Mouse (Mus musculus): Measurements from ENCODE around the gene Chn1. TPM values are rescaled to one million over a fixed set of nuclear protein-coding genes. Genes with fewer than 3 reads are reported as not detected.

Chn1 gene
- polyA plus RNA-seq, 1 experiment from 2014 or later = 11.3 TPM

DNA sequence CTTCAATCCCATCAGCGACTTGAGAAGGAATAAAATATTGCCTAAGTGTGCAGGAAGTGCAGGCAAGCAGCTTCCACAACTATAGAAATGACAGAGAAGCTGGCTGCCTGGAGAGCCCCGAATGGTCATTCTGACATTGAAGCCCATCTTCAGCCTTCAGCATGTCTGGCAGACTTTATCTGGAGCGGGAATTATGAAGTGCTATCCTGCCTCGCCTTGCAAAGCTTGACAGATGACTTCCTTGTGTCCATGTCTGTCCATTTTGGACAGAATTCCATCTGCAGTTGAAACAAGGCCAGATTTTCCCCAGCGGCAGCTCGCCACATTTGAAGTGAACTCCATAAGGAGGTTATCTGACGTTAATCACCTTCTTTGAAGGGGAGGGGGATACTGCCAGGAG is 15.2 kb downstream of the Chn1 start:
- H3K27me3 ChIP-seq (replicated peaks; ENCODE audit: control insufficient read depth, insufficient read depth, low read length) = no peaks in the 10 kb centered on the region
- WGBS = 70% methylated on average over 7 of the region's 7 CpGs
- no peak for ATAC-seq

DNA sequence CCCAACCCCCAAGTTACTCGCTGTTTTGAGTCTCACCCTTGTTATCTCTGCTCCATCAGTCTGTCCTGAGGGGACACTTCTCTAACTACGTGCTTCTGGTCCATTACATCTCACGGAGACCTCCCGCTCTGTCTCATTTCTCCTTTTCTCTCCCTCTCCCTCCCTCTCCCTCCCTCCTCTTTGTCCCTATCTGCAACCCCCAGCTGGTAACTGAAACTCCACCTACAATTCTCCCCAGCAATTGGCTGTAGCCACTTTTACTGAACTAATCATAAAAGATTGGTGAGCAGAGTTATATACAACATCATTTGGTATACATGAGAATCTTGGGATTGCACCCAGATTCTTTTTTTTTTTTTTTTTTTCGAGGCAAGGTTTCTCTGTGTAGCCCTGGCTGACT is 16.1 kb downstream of the Chn1 start:
- H3K36me3 ChIP-seq (ENCODE audit: control insufficient read depth, insufficient read depth, low read length) = no peaks in the 10 kb centered on the region
- H3K27me3 ChIP-seq (replicated peaks; ENCODE audit: control insufficient read depth, insufficient read depth, low read length) = no peaks in the 10 kb centered on the region
- ATAC-seq = no peak
- H3K27ac ChIP-seq (ENCODE audit: low read length) = no peak overlapping the region
- no peak overlapping the region for H3K9ac ChIP-seq (ENCODE audit: low read depth, low read length)
- 84% methylated on average over 5 of the region's 5 CpGs for WGBS
- no peaks in the 10 kb centered on the region for H3K4me1 ChIP-seq (ENCODE audit: control insufficient read depth, insufficient read depth, low read length)
- no peak overlapping the region for H3K4me3 ChIP-seq (ENCODE audit: low read length)
- H3K9me3 ChIP-seq (ENCODE audit: control insufficient read depth, low read length) = no peaks in the 10 kb centered on the region
- H3K4me2 ChIP-seq (ENCODE audit: low read depth, low read length) = no peak overlapping the region

More for the DNA sequence above, 15.2 kb downstream of the Chn1 start:
- no peak overlapping the region for H3K9ac ChIP-seq (ENCODE audit: low read depth, low read length)
- H3K9me3 ChIP-seq (ENCODE audit: control insufficient read depth, low read length) = no peaks in the 10 kb centered on the region
- no peak overlapping the region for H3K4me2 ChIP-seq (ENCODE audit: low read depth, low read length)
- H3K36me3 ChIP-seq (ENCODE audit: control insufficient read depth, insufficient read depth, low read length) = no peaks in the 10 kb centered on the region
- no peak overlapping the region for H3K4me3 ChIP-seq (ENCODE audit: low read length)
- H3K4me1 ChIP-seq (ENCODE audit: control insufficient read depth, insufficient read depth, low read length) = no peaks in the 10 kb centered on the region
- no peak overlapping the region for H3K27ac ChIP-seq (ENCODE audit: low read length)

DNA sequence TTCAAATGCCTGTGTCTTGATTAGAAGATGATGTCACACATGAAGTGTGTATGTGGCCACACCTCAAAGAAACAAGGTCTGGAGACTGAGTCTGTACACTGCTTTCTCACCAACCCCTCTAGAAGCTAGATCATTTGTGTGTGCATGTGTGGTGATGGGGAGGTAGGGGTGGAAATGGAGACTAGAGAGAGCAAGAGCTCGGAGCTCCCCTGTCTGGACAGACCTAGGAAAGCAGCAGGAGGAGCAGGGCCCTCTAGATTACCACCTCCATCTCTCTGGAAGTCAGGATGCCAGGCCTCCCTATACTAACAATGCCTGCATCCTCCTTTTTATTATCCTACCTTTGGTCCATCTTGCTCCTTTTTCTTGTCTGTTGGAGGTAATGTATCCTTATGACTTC is 27.8 kb downstream of the Chn1 start:
- no peak overlapping the region for H3K27ac ChIP-seq (ENCODE audit: low read length)
- peaks cover 2% of the 10 kb centered on the region; the same call in 1 of the 2 replicates for H3K9me3 ChIP-seq (ENCODE audit: control insufficient read depth, low read length)
- ATAC-seq = no peak
- H3K9ac ChIP-seq (ENCODE audit: low read depth, low read length) = no peak overlapping the region
- H3K27me3 ChIP-seq (replicated peaks; ENCODE audit: control insufficient read depth, insufficient read depth, low read length) = no peaks in the 10 kb centered on the region
- H3K4me1 ChIP-seq (ENCODE audit: control insufficient read depth, insufficient read depth, low read length) = peaks cover 2% of the 10 kb centered on the region; the same call in 1 of the 2 replicates
- H3K4me3 ChIP-seq (ENCODE audit: low read length) = no peak overlapping the region
- H3K36me3 ChIP-seq (ENCODE audit: control insufficient read depth, insufficient read depth, low read length) = no peaks in the 10 kb centered on the region
- H3K4me2 ChIP-seq (ENCODE audit: low read depth, low read length) = no peak overlapping the region
- 91% methylated on average over 1 of the region's 1 CpGs for WGBS

DNA sequence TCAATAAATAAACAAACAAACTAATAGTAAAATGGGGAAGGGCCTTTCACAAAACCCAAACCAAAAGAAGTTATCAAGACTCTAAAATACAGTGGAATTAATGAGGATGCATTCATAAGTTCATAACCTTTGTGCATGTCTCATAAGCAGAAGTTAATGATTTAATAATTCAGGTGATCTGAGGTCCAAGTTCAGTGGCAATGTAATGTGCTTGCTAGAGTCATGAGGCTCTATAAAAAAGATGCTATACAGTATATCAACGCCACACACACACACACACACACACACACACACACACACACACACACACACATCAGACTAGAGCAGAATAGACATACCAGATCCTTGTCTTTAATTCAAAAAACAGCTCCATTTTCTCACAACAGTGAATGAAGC is 28.8 kb downstream of the Chn1 start:
- peak; percentile 81 for ATAC-seq
- H3K4me2 ChIP-seq (ENCODE audit: low read depth, low read length) = no peak overlapping the region
- no peaks in the 10 kb centered on the region for H3K27me3 ChIP-seq (replicated peaks; ENCODE audit: control insufficient read depth, insufficient read depth, low read length)
- H3K4me1 ChIP-seq (ENCODE audit: control insufficient read depth, insufficient read depth, low read length) = peaks cover 2% of the 10 kb centered on the region; the same call in 1 of the 2 replicates
- H3K27ac ChIP-seq (ENCODE audit: low read length) = no peak overlapping the region
- WGBS = 83% methylated on average over 1 of the region's 1 CpGs
- no peak overlapping the region for H3K9ac ChIP-seq (ENCODE audit: low read depth, low read length)
- no peaks in the 10 kb centered on the region for H3K36me3 ChIP-seq (ENCODE audit: control insufficient read depth, insufficient read depth, low read length)
- peaks cover 2% of the 10 kb centered on the region; the same call in 1 of the 2 replicates for H3K9me3 ChIP-seq (ENCODE audit: control insufficient read depth, low read length)
- H3K4me3 ChIP-seq (ENCODE audit: low read length) = no peak overlapping the region

DNA sequence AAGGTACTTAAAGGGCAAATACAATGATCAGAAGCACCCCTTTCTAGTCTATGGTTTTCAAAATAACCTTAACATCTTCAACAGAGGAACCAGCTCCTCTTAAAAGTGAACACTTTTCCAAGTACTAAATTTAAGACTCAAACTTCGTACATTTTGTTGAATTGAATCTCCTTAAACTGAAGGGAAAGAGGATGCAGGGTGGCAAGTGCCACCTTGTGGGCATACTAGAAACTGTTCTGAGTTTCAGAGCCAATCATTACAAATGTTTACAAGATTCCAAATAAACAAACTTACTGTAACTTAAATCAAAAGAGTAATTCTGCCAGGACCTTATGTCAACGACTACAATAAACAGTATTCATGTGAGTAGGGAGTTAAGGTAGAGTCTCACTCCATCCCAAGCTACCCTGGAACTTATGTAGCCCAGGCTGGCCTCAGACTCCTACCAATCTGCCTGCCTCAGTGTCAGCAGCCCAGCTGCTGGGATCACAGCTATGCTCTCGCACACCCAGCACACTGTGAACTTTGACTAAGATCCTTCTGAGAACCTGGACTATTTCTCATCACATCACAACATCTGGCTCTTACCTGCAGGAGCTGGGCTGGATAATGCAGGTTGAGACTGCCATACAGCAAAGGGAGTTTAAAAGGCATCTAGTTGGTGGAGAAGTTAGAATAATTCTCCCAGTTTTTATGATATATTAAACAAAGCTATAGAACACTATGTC is 29.3 kb downstream of the Chn1 start:
- H3K9ac ChIP-seq (ENCODE audit: low read depth, low read length) = no peak overlapping the region
- no peaks in the 10 kb centered on the region for H3K27me3 ChIP-seq (replicated peaks; ENCODE audit: control insufficient read depth, insufficient read depth, low read length)
- WGBS = 54% methylated on average over 3 of the region's 3 CpGs
- no peak overlapping the region for H3K4me2 ChIP-seq (ENCODE audit: low read depth, low read length)
- peak; percentile 64 for ATAC-seq
- H3K4me3 ChIP-seq (ENCODE audit: low read length) = no peak overlapping the region
- H3K4me1 ChIP-seq (ENCODE audit: control insufficient read depth, insufficient read depth, low read length) = peaks cover 2% of the 10 kb centered on the region; the same call in 1 of the 2 replicates
- peaks cover 2% of the 10 kb centered on the region; the same call in 1 of the 2 replicates for H3K9me3 ChIP-seq (ENCODE audit: control insufficient read depth, low read length)
- H3K27ac ChIP-seq (ENCODE audit: low read length) = peak overlapping the region; percentile 63
- H3K36me3 ChIP-seq (ENCODE audit: control insufficient read depth, insufficient read depth, low read length) = no peaks in the 10 kb centered on the region

DNA sequence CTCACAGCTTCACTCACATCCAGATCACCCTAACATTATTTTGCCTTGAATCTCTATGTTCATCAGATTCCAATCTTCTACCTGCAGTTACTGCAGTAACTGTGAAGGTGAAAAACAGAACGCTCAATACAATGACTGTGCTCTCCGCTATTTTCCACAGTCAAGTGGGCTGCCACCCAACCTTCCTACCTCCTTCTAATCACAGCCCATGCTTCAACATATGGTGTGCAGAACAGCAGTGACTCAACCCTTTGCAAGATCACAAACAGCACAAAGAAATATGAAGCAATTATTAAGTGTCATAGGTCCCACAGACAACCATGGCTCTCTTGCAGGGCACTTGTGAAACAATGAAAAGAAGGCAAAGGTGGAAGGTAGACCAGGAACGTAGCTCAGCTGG is 33.9 kb downstream of the Chn1 start:
- H3K9ac ChIP-seq (ENCODE audit: low read depth, low read length) = no peak overlapping the region
- WGBS = 94% methylated on average over 3 of the region's 3 CpGs

DNA sequence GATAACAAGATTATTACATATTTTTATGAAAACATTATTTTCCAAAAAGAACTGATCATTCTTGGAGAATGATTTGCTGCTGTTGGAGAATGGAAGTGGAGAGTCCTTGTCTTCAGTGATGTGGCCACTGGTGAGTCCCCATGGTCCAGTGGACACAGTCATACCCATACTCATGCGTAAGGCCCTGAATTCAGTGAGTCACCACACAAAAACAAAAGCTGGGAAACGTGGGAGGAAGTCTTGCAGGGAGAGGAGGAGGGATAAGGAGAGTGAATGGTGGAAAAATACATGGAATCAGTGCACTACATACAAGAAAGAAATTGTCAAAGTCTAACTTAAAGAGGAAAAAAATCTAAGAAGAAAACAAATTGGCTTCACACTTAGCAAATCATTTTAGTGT is 47.3 kb downstream of the Chn1 start:
- no peak overlapping the region for H3K4me2 ChIP-seq (ENCODE audit: low read depth, low read length)
- no peaks in the 10 kb centered on the region for H3K9me3 ChIP-seq (ENCODE audit: control insufficient read depth, low read length)
- ATAC-seq = no peak
- no peak overlapping the region for H3K4me3 ChIP-seq (ENCODE audit: low read length)
- H3K36me3 ChIP-seq (ENCODE audit: control insufficient read depth, insufficient read depth, low read length) = no peaks in the 10 kb centered on the region
- H3K27me3 ChIP-seq (replicated peaks; ENCODE audit: control insufficient read depth, insufficient read depth, low read length) = no peaks in the 10 kb centered on the region
- H3K4me1 ChIP-seq (ENCODE audit: control insufficient read depth, insufficient read depth, low read length) = no peaks in the 10 kb centered on the region
- H3K27ac ChIP-seq (ENCODE audit: low read length) = no peak overlapping the region
- H3K9ac ChIP-seq (ENCODE audit: low read depth, low read length) = no peak overlapping the region
- WGBS = 67% methylated on average over 2 of the region's 2 CpGs

More for the DNA sequence above, 33.9 kb downstream of the Chn1 start:
- no peaks in the 10 kb centered on the region for H3K36me3 ChIP-seq (ENCODE audit: control insufficient read depth, insufficient read depth, low read length)
- H3K27ac ChIP-seq (ENCODE audit: low read length) = no peak overlapping the region
- no peak overlapping the region for H3K4me3 ChIP-seq (ENCODE audit: low read length)
- no peaks in the 10 kb centered on the region for H3K9me3 ChIP-seq (ENCODE audit: control insufficient read depth, low read length)
- no peak for ATAC-seq
- H3K4me1 ChIP-seq (ENCODE audit: control insufficient read depth, insufficient read depth, low read length) = peaks cover 2% of the 10 kb centered on the region; the same call in 1 of the 2 replicates
- H3K27me3 ChIP-seq (replicated peaks; ENCODE audit: control insufficient read depth, insufficient read depth, low read length) = no peaks in the 10 kb centered on the region
- no peak overlapping the region for H3K4me2 ChIP-seq (ENCODE audit: low read depth, low read length)

DNA sequence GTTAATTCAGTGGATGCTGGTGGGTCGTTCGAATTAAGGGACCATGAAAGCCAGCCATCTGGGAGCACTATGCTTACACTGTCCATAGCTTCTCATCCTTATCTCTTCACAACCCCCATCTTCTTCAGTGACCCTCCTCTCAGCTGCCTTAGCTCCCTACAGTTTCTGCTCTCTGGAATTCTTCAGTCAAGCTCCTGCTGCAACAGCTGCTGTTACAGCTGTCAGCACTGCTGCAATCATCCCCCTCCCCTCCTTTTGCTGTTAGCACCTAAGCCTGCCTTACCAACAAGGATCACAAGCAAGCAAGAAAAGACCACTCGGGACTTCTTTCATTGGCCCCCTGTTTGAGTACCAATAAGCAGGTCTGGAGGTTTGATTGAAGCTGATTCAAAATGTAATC is 50.2 kb downstream of the Chn1 start:
- WGBS = 57% methylated on average over 3 of the region's 3 CpGs

DNA sequence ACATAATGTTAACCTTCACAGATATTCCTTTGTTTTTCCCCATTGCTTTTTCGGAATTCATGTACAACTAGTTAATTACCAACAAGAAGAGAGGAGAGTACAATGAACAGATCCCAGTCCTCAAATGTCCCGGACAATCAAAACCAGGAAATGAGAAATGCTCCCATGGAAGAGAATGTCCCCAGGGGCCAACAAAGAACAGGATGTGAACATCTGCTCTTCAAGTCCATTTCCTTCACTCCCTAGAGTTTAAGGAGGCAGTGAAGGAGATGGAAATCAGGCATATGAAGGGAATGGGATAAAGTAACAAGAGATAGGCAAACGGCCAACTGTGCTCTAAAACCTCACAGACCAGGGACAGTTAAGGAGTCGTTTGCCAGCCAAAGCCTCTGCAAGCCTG is 53.3 kb downstream of the Chn1 start:
- Histone ChIP-seq H3K36me3 (ENCODE audit: control insufficient read depth, insufficient read depth, low read length) (no peaks in the 10 kb centered on the region), H3K9ac (ENCODE audit: low read depth, low read length) (no peak overlapping the region), H3K27me3 (replicated peaks; ENCODE audit: control insufficient read depth, insufficient read depth, low read length) (no peaks in the 10 kb centered on the region), H3K4me3 (ENCODE audit: low read length) (no peak overlapping the region), H3K4me2 (ENCODE audit: low read depth, low read length) (no peak overlapping the region), H3K4me1 (ENCODE audit: control insufficient read depth, insufficient read depth, low read length) (no peaks in the 10 kb centered on the region), H3K27ac (ENCODE audit: low read length) (no peak overlapping the region), H3K9me3 (ENCODE audit: control insufficient read depth, low read length) (no peaks in the 10 kb centered on the region)
- no peak for ATAC-seq
- WGBS = 40% methylated on average over 4 of the region's 4 CpGs

More for the DNA sequence above, 50.2 kb downstream of the Chn1 start:
- Histone ChIP-seq H3K4me1 (ENCODE audit: control insufficient read depth, insufficient read depth, low read length) (no peaks in the 10 kb centered on the region), H3K9ac (ENCODE audit: low read depth, low read length) (no peak overlapping the region), H3K36me3 (ENCODE audit: control insufficient read depth, insufficient read depth, low read length) (no peaks in the 10 kb centered on the region), H3K27ac (ENCODE audit: low read length) (no peak overlapping the region), H3K27me3 (replicated peaks; ENCODE audit: control insufficient read depth, insufficient read depth, low read length) (no peaks in the 10 kb centered on the region), H3K4me2 (ENCODE audit: low read depth, low read length) (no peak overlapping the region), H3K9me3 (ENCODE audit: control insufficient read depth, low read length) (no peaks in the 10 kb centered on the region), H3K4me3 (ENCODE audit: low read length) (no peak overlapping the region)
- no peak for ATAC-seq

DNA sequence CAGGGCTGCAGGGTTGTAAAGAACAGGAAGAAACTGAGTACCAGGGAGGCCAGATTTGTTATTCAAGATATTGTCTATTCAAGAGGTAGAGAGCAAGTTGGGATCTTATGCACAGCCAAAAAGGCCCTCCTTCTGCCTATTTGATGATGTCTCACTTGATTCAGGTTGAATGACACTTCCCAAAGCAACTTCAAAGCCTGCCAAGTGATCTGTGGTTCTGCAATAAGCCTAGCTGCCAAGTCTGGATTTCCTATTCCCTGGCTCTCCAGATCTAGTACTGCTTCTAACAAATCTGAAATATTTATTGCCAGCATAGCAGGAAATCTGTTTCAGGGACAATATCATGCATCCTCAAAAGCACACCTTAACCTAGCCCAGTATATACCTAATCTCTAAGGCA is 62.7 kb downstream of the Chn1 start:
- Histone ChIP-seq H3K9ac (ENCODE audit: low read depth, low read length) (no peak overlapping the region), H3K36me3 (ENCODE audit: control insufficient read depth, insufficient read depth, low read length) (no peaks in the 10 kb centered on the region), H3K27me3 (replicated peaks; ENCODE audit: control insufficient read depth, insufficient read depth, low read length) (no peaks in the 10 kb centered on the region), H3K4me3 (ENCODE audit: low read length) (no peak overlapping the region), H3K4me1 (ENCODE audit: control insufficient read depth, insufficient read depth, low read length) (no peaks in the 10 kb centered on the region), H3K9me3 (ENCODE audit: control insufficient read depth, low read length) (no peaks in the 10 kb centered on the region), H3K4me2 (ENCODE audit: low read depth, low read length) (no peak overlapping the region), H3K27ac (ENCODE audit: low read length) (no peak overlapping the region)
- no peak for ATAC-seq
